Mouse (Mus musculus) MN1 (cell line): ENCODE data around the gene Vmn1r218.
"Not testable (repeated sequence)": the region's sequence is repeated elsewhere in the genome, so short reads cannot be mapped to it uniquely, and the experiment has no call there.

Experiments
- DNase-seq: peaks from one replicate; pipeline ENCODE4 v3.0.0-alpha.2; 2016; ENCODE audit warnings: low spot score

The Vmn1r218 gene

DNA sequence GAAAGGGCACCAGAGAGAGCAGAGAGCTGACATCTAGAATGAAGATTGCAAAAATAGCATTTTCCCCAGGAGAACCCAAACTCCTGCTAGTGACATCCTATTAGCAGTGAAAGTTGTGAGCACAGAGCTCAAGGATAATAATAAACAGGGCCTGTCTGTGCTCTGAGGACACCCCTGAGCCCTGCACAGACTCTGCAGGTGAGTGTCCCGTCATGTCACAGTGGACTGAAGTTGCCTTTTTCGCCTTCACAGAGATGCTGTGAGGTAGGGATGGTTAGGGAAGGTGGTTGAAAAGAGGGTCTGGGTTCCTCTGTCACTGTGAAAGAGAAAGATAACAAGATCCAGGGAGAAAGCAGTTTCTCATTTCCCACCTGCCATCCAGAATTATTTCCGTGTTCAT is at the start of gene Vmn1r218:
Vmn1r218 (plus strand) TSS at position 57 of the 400 bp plus-strand sequence.
- no peak for DNase-seq

DNA sequence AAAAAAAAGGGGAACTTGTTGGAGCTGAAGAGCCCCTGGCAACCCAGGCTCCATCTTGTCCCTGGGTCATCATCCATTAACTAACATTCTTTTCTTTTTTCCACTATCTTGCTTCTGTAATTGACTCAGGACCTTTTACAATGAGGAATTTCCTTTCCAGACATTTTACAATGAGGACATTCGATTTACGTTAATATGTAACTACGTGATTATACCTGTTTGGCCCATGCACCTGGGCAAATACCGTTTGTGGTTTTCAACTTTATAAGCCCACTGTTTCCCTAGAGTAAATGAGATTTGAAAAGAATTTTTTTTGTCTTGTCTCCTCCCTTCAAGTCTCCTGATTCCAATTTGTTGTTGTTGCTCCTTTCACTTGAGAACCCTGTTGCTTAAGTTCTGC is 38.6 kb upstream of the Vmn1r218 start:
- no peak for DNase-seq

DNA sequence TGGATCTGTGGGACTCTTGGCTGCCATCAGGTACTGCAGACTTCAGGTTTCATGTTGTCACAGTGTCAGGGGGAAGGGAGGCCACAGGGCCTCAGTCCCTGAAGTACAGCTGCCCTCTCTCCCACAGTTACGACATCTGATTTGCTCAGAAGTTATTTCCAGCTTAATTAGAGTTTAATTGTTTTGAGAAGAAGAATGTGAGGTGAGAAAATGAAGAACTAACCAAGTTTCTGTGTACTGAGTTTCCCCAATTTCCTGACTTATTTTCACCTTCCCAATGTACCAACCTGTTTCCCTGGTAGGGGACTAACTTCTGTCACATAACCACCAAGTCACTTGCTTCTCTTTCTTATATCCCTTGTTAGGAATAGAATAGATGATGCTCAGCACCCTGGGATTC is 14.8 kb upstream of the Vmn1r218 start, which contains the start of gene Vmn1r217:
Vmn1r217 (minus strand) TSS at position 101 of the 400 bp plus-strand sequence.
- DNase-seq, result not testable (repeated sequence)

DNA sequence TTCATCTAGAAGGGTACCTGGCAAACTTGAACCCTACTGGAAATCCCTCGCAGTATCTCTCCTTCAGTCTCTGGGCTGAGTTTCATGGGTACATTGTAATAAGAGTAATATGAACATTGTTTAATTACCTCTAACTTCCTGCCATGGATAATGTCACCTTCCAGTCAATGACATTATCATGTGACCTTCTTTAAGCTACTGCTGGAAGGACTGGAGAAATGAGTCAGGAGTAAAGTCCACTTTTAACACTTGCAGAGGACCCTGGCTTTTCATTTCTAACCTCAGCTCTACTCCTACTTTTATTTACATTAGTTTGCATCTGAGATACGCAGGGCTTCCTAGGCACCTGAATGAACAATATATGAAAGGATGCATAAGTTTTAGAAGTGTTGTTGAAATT is 12.3 kb upstream of the Vmn1r218 start:
- DNase-seq, result no peak

DNA sequence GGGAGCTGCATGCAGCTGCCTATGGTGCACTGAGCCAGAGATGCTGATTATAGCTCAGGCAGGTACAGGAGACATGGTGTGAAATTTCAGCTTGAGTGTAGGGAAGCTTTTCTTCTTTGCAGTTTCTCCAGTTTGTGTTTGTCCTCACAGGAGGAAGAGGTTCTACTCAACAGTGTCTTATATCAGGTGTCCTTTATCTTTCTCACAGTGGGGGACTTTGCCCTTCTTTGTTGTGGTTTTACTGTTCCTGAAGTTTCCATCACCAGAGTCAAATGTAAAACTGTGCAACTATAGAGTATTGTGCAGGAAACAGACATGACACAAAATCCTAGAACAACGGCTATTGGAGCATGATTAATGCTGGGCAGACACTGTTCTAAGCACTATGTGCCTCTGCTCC is 546 bp downstream of the Vmn1r218 start:
- DNase-seq, result no peak

DNA sequence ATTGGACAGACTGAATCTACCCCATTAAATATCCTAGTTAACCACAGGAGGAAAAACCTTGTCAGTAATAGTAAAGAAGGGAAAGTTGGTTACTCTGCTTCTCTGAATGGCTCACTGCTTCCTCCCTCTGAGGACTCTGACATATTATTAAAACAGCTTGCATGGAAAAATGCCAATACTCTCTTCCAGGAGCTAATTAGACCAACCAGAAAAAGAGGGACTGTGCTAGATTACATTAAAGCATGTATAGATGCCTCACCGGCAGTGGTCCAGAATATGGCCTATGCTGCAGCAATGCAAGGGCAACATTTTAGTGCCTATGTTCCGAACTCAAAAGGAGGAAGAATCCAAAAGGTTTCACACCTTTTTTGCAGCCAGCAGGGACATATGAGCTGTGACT is 5.9 kb downstream of the Vmn1r218 start:
- DNase-seq, result no peak

DNA sequence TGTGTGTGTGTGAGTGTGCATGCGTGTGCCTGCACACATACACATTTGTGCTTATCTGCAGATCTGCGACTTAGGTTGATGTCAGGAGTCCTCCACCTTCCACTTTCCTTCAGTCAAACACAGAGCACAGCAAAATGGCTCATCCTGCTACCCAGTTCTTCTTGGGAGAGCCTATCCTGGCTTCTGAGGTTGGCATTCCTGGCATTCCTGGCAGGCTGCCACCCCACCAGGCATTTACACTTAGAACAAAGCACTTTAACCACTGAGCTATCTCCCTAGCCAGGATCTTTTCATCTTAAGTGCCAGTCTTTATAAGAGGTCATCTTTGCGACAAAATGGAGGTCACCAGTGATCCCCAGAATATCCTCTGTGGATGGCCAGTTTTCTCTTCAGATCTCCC is 24.9 kb downstream of the Vmn1r218 start:
- DNase-seq, result no peak

DNA sequence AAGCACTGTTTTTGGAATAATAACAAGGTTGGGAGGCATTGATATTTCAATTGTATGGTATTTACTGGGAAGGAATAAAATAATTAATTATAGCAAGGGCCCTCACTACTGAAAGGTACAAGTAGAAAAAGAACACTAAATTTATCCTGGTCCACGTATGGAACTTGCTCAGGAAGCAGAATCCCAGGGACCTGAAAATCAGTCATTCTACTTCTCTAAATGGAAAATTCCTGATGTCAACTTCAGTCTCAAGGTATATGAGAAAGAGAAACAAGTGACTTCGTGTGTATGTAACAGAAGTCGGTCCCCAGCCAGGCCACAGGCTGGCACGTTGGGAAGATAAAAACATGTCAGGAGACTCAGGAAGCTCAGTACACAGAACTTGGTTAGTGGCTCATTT is 26.1 kb downstream of the Vmn1r218 start, which contains the start of gene Vmn1r219:
Vmn1r219 (plus strand) TSS at position 301 of the 400 bp plus-strand sequence.
- no peak for DNase-seq

DNA sequence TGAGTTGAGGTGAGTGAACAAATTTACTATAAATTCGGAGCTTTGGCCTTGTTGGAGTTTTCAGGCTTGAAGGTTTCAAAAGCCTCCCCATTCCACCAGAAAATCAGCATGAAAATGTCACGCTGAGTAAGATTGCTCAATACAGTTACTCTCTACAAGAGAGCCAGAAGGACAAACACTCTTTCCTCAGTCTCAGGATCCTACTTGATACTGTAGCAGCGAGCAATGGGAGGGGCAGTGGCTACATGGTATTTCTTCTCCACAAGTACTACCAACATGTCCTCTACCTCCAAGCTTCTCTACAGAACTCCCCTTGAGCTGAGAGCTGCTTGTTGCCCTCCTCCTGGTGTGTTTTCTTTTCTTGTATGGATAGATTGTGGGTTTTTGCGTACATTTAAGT is 33.5 kb downstream of the Vmn1r218 start:
- DNase-seq, result not testable (repeated sequence)

DNA sequence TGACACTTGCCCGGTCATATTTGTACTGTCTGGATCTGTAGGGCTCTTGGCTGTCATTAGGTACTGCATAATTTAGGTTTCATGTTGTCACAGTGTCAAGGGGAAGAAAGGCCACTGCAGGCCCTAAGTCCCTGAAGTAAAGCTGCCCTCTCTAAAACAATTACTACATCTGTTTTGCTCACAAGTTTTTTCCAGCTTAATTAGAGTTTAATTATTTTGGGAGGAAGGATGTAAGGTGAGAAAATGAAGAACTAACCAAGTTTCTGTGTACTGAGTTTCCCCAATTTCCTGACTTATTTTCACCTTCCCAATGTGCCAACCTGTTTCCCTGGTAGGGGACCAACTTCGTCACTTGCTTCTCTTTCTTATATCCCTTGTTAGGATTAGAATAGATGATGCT is 54.9 kb downstream of the Vmn1r218 start, which contains the start of gene Vmn1r220:
Vmn1r220 (minus strand) TSS at position 101 of the 400 bp plus-strand sequence.
- DNase-seq, result no peak
